16 mouse cellular contexts compared by ENCODE assay signal in genomic region chr9:78016288-78016687, GRCm38 (mm10). TPM values are rescaled to one million over a fixed set of nuclear protein-coding genes. Genes with fewer than 3 reads are reported as not detected.
DNase-seq lines count a peak whose midpoint lies in the region; ATAC-seq and TF ChIP-seq lines count a peak whose summit lies in the region.
"Had no signal": no experiment of that assay in that cellular context is flagged by ENCODE, and none has a peak within 500 bp of the region (broad histone marks: within the 10 kb centered on the region; RNA-seq: fewer than 3 reads in every experiment).

No protein-coding gene starts in this region.

- TF ChIP-seq POLR2A in testis, adult 2 months (IDR thresholded peaks at IDR 0.05; ENCODE audit: control insufficient read depth, low read depth, low read length), result no peak

- no peak for ATAC-seq in stomach, postnatal 0 days (ENCODE audit: low FRiP score, low TSS enrichment)
- ATAC-seq: inflammation-experienced regulatory T-cells, adult 6 months; liver, embryonic 12.5 days had no signal

- TF ChIP-seq CTCF in gastrocnemius, adult 2 months (IDR thresholded peaks at IDR 0.05), result no peak
- no peak for TF ChIP-seq CTCF in testis, adult 2 months (IDR thresholded peaks at IDR 0.05; ENCODE audit: control insufficient read depth, insufficient read depth, insufficient replicate concordance, low read depth, low read length)
- TF ChIP-seq CTCF in stomach, postnatal 0 days (IDR thresholded peaks at IDR 0.05; ENCODE audit: low read depth), result no peak

- H3K27ac ChIP-seq in gastrocnemius, adult 2 months, result peak overlapping the region; percentile 21; the same call in 1 of the 2 replicates
- no peak overlapping the region for H3K27ac ChIP-seq in testis, adult 2 months (ENCODE audit: control insufficient read depth, insufficient read depth, low read depth, low read length)
- no peak overlapping the region for H3K27ac ChIP-seq in stomach, postnatal 0 days (replicated peaks)
- H3K27ac ChIP-seq: liver, embryonic 12.5 days had no signal

- H3K4me2 ChIP-seq in stomach, postnatal 0 days (replicated peaks; ENCODE audit: low read depth), result 0 out of 2 replicates have a peak overlapping the region, but pooled peaks have one; percentile 12
- H3K4me2 ChIP-seq: liver, embryonic 12.5 days had no signal

- no peaks in the 10 kb centered on the region; the same call in 1 of the 2 replicates for H3K4me1 ChIP-seq in testis, adult 2 months (ENCODE audit: control insufficient read depth, insufficient read depth, low read length)
- H3K4me1 ChIP-seq in stomach, postnatal 0 days (replicated peaks; ENCODE audit: control insufficient read depth, insufficient read depth), result no peaks in the 10 kb centered on the region; the same call in 1 of the 2 replicates

- WGBS in stomach, postnatal 0 days, result 53% methylated on average over 15 of the region's 15 CpGs

- no peaks in the 10 kb centered on the region for H3K9me3 ChIP-seq in stomach, postnatal 0 days (ENCODE audit: control insufficient read depth, low read length)
- H3K9me3 ChIP-seq: G1E; liver, embryonic 12.5 days had no signal

- peak overlapping the region; percentile 53 for H3K4me3 ChIP-seq in gastrocnemius, adult 2 months
- 0 out of 2 replicates have a peak overlapping the region, but pooled peaks have one; percentile 10 for H3K4me3 ChIP-seq in testis, adult 2 months (ENCODE audit: control insufficient read depth, low read depth, low read length)
- no peak overlapping the region for H3K4me3 ChIP-seq in stomach, postnatal 0 days (ENCODE audit: low read depth, low read length)
- H3K4me3 ChIP-seq: erythroblast, embryonic 14.5 days; liver, embryonic 12.5 days; megakaryocyte, embryonic 14.5 days had no signal

- DNase-seq in gastrocnemius, adult 2 months, result no peak
- DNase-seq in gastrocnemius, postnatal 10 days, result no peak
- no peak for DNase-seq in testis, postnatal 14 days (ENCODE audit: low spot score)
- peak; percentile 21 for DNase-seq in kidney, postnatal 14 days
- DNase-seq in stomach, postnatal 0 days (ENCODE audit: low spot score), result no peak
- no peak for DNase-seq in cerebellum, postnatal 36 days
- no peak for DNase-seq in gastrocnemius, adult 18-20 months (ENCODE audit: low spot score)

- no peaks in the 10 kb centered on the region for H3K36me3 ChIP-seq in testis, adult 2 months (ENCODE audit: control insufficient read depth, insufficient read depth, low read length)
- H3K36me3 ChIP-seq in stomach, postnatal 0 days (ENCODE audit: control insufficient read depth, insufficient read depth, low read length), result no peaks in the 10 kb centered on the region
- H3K36me3 ChIP-seq: G1E; liver, embryonic 12.5 days had no signal

- intact Hi-C loops in gastrocnemius, adult 2 months (cut with DNase I), result no loop called here

- H3K9ac ChIP-seq in stomach, postnatal 0 days (ENCODE audit: low read length), result no peak overlapping the region
- H3K9ac ChIP-seq: liver, embryonic 12.5 days had no signal

- TF ChIP-seq EP300 in stomach, postnatal 0 days (optimal IDR thresholded peaks at IDR 0.05), result no peak

- H3K27me3 ChIP-seq in testis, adult 2 months (ENCODE audit: control insufficient read depth, insufficient read depth, low read length), result no peaks in the 10 kb centered on the region
- H3K27me3 ChIP-seq in stomach, postnatal 0 days (ENCODE audit: control insufficient read depth, insufficient read depth, low read length), result no peaks in the 10 kb centered on the region

RNA-seq across cellular contexts. Expression of gene Gcm1, which starts 35.4 kb away (rescaled TPM):
- not detected for total RNA-seq in gastrocnemius, adult 2 months (2021)
- not detected for total RNA-seq in gastrocnemius, postnatal 10 days (2021)
- not detected in 2 replicates for polyA plus RNA-seq in testis, adult 2 months (2012; rRNA removed)
- polyA plus RNA-seq in stomach, postnatal 0 days (2015; fragmentation: Nextera tagmentation; extraction: Ambion mirVana), result not detected in 2 replicates
- not detected for total RNA-seq in gastrocnemius, adult 18-20 months (2021)
- total RNA-seq: layer of hippocampus, postnatal 10 days had no signal
- polyA plus RNA-seq: erythroblast, embryonic 14.5 days; frontal cortex, adult 2 months; G1E; inflammation-experienced regulatory T-cells, adult 6 months; liver, embryonic 12.5 days; neural tube, embryonic 14.5 days had no signal
